Mouse (Mus musculus): ENCODE measurements around the gene Camk2b. TPM values are rescaled to one million over a fixed set of nuclear protein-coding genes. Genes with fewer than 3 reads are reported as not detected.

Camk2b gene
- polyA plus RNA-seq, 1 experiment from 2014 or later: 3.4 TPM

DNA sequence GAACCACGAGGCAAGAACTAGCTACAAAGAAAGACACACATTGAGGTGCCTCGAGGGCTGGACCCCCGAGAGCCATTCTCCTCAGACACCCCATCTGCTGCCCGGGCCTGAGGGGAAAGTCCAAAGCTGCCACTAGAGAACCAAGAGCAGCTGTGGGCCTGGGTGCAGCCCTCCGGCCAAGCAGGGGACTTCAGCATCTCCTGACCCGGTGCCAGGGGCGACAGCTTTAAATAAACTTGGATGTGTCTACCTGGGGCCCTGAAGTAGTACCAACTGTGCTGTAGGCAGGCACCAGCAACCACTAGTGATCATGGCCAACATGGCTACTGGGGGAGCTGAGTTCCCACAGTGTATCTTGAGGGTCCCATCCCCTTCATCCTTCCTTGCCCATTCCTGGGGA is 3.1 kb downstream of the Camk2b start:
- 87% methylated on average over 7 of the region's 7 CpGs for WGBS
- H3K9me3 ChIP-seq (ENCODE audit: control insufficient read depth, low read length): no peaks in the 10 kb centered on the region
- ATAC-seq (replicated peaks; ENCODE audit: low FRiP score, low TSS enrichment, low read depth) (no peak), DNase-seq (ENCODE audit: low spot score) (no peak)
- H3K9ac ChIP-seq (ENCODE audit: low read length): no peak overlapping the region
- no peak overlapping the region for H3K27ac ChIP-seq (ENCODE audit: low read depth)
- no peaks in the 10 kb centered on the region for H3K36me3 ChIP-seq (ENCODE audit: control insufficient read depth, insufficient read depth, low read length)
- peaks cover 5% of the 10 kb centered on the region; the same call in 1 of the 2 replicates for H3K4me1 ChIP-seq (replicated peaks; ENCODE audit: control insufficient read depth, insufficient read depth, low read length)
- no peak overlapping the region for H3K4me2 ChIP-seq (ENCODE audit: low read length)
- H3K27me3 ChIP-seq (replicated peaks; ENCODE audit: control insufficient read depth, insufficient read depth, low read length): peaks cover 58% of the 10 kb centered on the region
- H3K4me3 ChIP-seq (ENCODE audit: low read depth, low read length): no peak overlapping the region

DNA sequence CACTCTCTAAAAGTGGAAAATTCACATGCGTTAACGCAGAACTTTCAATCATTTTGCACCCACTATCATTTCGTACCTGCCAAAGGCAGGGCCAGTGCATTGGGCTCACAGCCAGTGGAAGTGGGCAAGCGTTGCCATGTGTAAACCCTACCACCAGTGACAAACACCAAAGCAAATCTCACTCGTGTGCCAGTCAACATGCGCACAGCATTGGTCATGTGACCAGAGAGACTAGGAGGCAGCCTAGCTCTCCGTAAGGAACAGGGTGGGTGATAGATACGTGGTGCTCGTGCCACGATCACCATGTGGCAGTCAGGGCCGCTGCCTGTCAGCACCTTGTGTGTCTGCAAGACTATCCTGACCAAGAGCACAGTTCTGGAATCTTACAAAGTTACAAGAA is 3.8 kb downstream of the Camk2b start:
- no peak for ATAC-seq (replicated peaks; ENCODE audit: low FRiP score, low TSS enrichment, low read depth)
- DNase-seq (ENCODE audit: low spot score): no peak
- no peak overlapping the region for H3K4me2 ChIP-seq (ENCODE audit: low read length)
- no peak overlapping the region for H3K9ac ChIP-seq (ENCODE audit: low read length)
- no peaks in the 10 kb centered on the region for H3K36me3 ChIP-seq (ENCODE audit: control insufficient read depth, insufficient read depth, low read length)
- H3K9me3 ChIP-seq (ENCODE audit: control insufficient read depth, low read length): no peaks in the 10 kb centered on the region
- peaks cover 51% of the 10 kb centered on the region for H3K27me3 ChIP-seq (replicated peaks; ENCODE audit: control insufficient read depth, insufficient read depth, low read length)
- H3K4me3 ChIP-seq (ENCODE audit: low read depth, low read length): no peak overlapping the region
- peaks cover 5% of the 10 kb centered on the region; the same call in 1 of the 2 replicates for H3K4me1 ChIP-seq (replicated peaks; ENCODE audit: control insufficient read depth, insufficient read depth, low read length)
- WGBS: 88% methylated on average over 11 of the region's 11 CpGs
- H3K27ac ChIP-seq (ENCODE audit: low read depth): no peak overlapping the region

DNA sequence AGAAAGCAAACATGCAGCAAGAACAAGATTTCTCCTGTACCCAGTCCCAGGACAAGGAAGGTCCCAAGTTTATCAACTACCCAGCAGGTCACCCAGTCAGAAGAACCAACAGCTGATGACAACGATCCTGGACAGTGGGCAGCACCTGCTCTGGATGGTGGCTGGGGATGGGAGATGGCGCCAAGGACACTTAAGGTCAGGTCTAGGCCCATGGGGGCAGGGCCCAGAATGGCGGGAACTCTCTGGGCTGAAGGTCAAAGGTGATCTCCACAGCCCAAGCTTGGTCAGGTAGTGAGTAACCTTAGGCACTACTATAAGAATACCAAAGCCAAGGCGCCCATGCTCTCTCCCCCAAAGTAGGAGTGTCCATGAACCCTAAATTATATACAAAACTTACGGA is 4.3 kb downstream of the Camk2b start:
- H3K9me3 ChIP-seq (ENCODE audit: control insufficient read depth, low read length): no peaks in the 10 kb centered on the region

DNA sequence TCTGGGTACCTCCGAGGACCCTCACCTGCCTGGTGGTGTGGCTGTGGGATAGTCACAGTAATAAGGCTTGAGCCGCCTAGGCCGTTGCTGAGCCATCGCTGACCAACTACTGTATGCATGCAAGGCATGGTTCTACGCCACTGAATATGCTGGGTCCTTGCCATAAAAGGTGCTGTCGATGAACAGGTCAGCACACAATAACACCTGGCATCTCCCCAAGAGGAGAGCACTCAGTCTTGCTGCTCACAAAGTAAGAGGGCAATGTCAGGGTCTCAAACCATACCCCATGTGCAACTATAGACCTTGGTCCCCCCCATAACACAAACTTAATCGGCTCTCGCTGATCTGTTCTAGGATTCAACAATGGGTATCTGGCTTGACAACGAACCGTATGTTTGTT is 7.0 kb downstream of the Camk2b start:
- Histone ChIP-seq H3K27me3 (replicated peaks; ENCODE audit: control insufficient read depth, insufficient read depth, low read length) (peaks cover 19% of the 10 kb centered on the region), H3K9ac (ENCODE audit: low read length) (no peak overlapping the region), H3K9me3 (ENCODE audit: control insufficient read depth, low read length) (no peaks in the 10 kb centered on the region), H3K4me2 (ENCODE audit: low read length) (no peak overlapping the region), H3K36me3 (ENCODE audit: control insufficient read depth, insufficient read depth, low read length) (no peaks in the 10 kb centered on the region), H3K27ac (ENCODE audit: low read depth) (no peak overlapping the region), H3K4me3 (ENCODE audit: low read depth, low read length) (no peak overlapping the region), H3K4me1 (replicated peaks; ENCODE audit: control insufficient read depth, insufficient read depth, low read length) (no peaks in the 10 kb centered on the region)
- ATAC-seq (replicated peaks; ENCODE audit: low FRiP score, low TSS enrichment, low read depth): no peak
- DNase-seq (ENCODE audit: low spot score): no peak
- WGBS: 95% methylated on average over 10 of the region's 10 CpGs

More for the DNA sequence above, 4.3 kb downstream of the Camk2b start:
- no peak overlapping the region for H3K4me2 ChIP-seq (ENCODE audit: low read length)
- no peaks in the 10 kb centered on the region for H3K36me3 ChIP-seq (ENCODE audit: control insufficient read depth, insufficient read depth, low read length)
- H3K27ac ChIP-seq (ENCODE audit: low read depth): no peak overlapping the region
- ATAC-seq (replicated peaks; ENCODE audit: low FRiP score, low TSS enrichment, low read depth) (no peak), DNase-seq (ENCODE audit: low spot score) (no peak)
- peaks cover 5% of the 10 kb centered on the region; the same call in 1 of the 2 replicates for H3K4me1 ChIP-seq (replicated peaks; ENCODE audit: control insufficient read depth, insufficient read depth, low read length)
- peaks cover 47% of the 10 kb centered on the region for H3K27me3 ChIP-seq (replicated peaks; ENCODE audit: control insufficient read depth, insufficient read depth, low read length)
- WGBS: 72% methylated on average over 5 of the region's 5 CpGs
- H3K4me3 ChIP-seq (ENCODE audit: low read depth, low read length): no peak overlapping the region
- no peak overlapping the region for H3K9ac ChIP-seq (ENCODE audit: low read length)

DNA sequence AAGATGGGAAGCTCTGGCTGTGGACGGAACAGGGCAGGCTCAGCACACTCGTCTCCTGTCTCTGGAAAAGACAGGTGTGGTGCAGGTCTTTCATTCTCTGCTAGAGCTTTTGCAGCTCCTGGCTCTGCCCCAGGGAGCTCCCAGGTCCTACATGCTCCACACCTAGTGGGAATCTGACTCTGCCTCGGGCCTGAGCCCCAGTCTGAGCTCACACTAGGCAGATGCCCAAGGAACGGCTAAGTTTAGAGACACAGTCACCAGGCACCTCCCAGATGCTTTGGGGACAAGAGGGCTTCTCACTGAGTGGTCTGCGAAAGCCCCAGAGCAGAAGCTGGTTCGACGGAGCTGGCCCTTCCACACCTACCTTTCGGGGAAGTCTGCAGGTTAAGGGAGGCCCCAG is 12.8 kb downstream of the Camk2b start:
- no peak overlapping the region for H3K27ac ChIP-seq (ENCODE audit: low read depth)
- no peaks in the 10 kb centered on the region for H3K9me3 ChIP-seq (ENCODE audit: control insufficient read depth, low read length)
- H3K4me2 ChIP-seq (ENCODE audit: low read length): no peak overlapping the region
- H3K4me3 ChIP-seq (ENCODE audit: low read depth, low read length): no peak overlapping the region
- H3K9ac ChIP-seq (ENCODE audit: low read length): no peak overlapping the region
- DNase-seq (ENCODE audit: low spot score) (no peak), ATAC-seq (replicated peaks; ENCODE audit: low FRiP score, low TSS enrichment, low read depth) (no peak)
- WGBS: 84% methylated on average over 8 of the region's 8 CpGs
- H3K36me3 ChIP-seq (ENCODE audit: control insufficient read depth, insufficient read depth, low read length): no peaks in the 10 kb centered on the region
- no peaks in the 10 kb centered on the region for H3K27me3 ChIP-seq (replicated peaks; ENCODE audit: control insufficient read depth, insufficient read depth, low read length)
- H3K4me1 ChIP-seq (replicated peaks; ENCODE audit: control insufficient read depth, insufficient read depth, low read length): no peaks in the 10 kb centered on the region

DNA sequence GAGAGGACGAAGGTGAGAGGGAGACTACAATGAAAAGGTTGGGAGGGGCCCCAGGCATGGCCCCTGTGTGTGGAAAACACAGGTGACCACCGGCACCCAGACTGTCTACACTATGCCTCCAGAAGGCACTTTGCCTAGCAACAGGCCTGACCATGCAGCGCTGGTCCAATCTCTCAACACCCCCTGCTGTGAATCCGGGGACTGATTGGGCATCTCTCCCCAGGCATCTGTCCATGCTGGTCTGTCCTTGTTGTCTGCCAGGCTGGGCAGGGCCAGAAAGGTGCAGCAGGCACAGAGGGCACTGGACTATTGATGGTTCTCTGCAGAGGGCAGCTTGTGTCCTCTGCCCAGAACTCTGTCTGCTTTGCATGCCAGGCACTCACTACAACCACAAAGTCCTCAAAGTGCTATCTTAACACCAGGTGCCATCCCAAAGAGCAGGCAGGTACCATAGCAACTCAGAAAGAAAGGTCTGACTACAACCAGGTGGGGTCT is 16.0 kb downstream of the Camk2b start:
- Histone ChIP-seq H3K4me2 (ENCODE audit: low read length) (no peak overlapping the region), H3K9ac (ENCODE audit: low read length) (no peak overlapping the region), H3K4me3 (ENCODE audit: low read depth, low read length) (no peak overlapping the region), H3K4me1 (replicated peaks; ENCODE audit: control insufficient read depth, insufficient read depth, low read length) (no peaks in the 10 kb centered on the region), H3K9me3 (ENCODE audit: control insufficient read depth, low read length) (no peaks in the 10 kb centered on the region), H3K27ac (ENCODE audit: low read depth) (no peak overlapping the region), H3K27me3 (replicated peaks; ENCODE audit: control insufficient read depth, insufficient read depth, low read length) (no peaks in the 10 kb centered on the region), H3K36me3 (ENCODE audit: control insufficient read depth, insufficient read depth, low read length) (no peaks in the 10 kb centered on the region)
- DNase-seq (ENCODE audit: low spot score): no peak
- ATAC-seq (replicated peaks; ENCODE audit: low FRiP score, low TSS enrichment, low read depth): no peak
- 85% methylated on average over 4 of the region's 4 CpGs for WGBS

DNA sequence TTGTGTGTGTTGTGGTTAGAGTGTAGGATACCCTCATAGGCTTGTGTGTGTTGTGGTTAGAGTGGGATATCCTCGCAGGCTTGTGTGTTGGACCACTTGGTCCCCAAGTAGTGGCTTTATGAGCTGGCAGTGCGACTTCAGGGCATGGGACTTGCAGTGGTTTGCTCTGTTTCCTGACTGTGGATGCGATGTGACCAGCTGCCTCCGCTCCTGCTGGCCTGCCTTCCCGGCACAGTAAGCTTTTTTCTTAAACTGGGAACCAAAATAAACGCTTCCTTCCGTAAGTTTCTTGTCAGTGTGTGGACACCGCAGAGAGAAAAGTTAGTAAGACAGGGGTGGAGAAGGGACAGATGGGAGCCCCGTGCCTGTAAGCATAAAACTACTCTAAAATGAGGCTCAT is 18.0 kb downstream of the Camk2b start:
- 77% methylated on average over 9 of the region's 9 CpGs for WGBS
- Histone ChIP-seq H3K36me3 (ENCODE audit: control insufficient read depth, insufficient read depth, low read length) (no peaks in the 10 kb centered on the region), H3K4me2 (ENCODE audit: low read length) (no peak overlapping the region), H3K4me1 (replicated peaks; ENCODE audit: control insufficient read depth, insufficient read depth, low read length) (no peaks in the 10 kb centered on the region), H3K9me3 (ENCODE audit: control insufficient read depth, low read length) (no peaks in the 10 kb centered on the region), H3K27me3 (replicated peaks; ENCODE audit: control insufficient read depth, insufficient read depth, low read length) (no peaks in the 10 kb centered on the region), H3K9ac (ENCODE audit: low read length) (no peak overlapping the region), H3K27ac (ENCODE audit: low read depth) (no peak overlapping the region), H3K4me3 (ENCODE audit: low read depth, low read length) (no peak overlapping the region)
- ATAC-seq (replicated peaks; ENCODE audit: low FRiP score, low TSS enrichment, low read depth): no peak
- no peak for DNase-seq (ENCODE audit: low spot score)

DNA sequence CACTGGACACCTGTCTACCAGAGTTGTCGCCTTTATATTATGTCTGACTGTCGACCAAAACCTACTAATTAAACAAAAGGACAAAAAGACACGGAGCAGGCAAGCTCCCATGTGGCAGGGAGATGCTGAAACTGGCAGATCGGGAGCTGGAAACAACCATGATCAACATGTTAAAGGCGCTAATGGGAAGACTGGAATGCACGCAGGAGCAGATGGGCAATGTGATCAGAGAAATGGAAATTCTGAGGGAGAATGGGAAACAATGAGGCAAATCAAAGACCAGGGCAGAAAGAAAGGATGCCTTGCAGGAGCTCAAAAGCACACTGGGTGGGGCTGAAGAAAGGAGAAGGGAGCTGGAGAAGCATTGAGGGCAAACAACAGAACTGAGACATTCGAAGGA is 27.2 kb downstream of the Camk2b start:
- ATAC-seq (replicated peaks; ENCODE audit: low FRiP score, low TSS enrichment, low read depth) (no peak), DNase-seq (ENCODE audit: low spot score) (no peak)
- Histone ChIP-seq H3K9ac (ENCODE audit: low read length) (no peak overlapping the region), H3K4me3 (ENCODE audit: low read depth, low read length) (no peak overlapping the region), H3K4me1 (replicated peaks; ENCODE audit: control insufficient read depth, insufficient read depth, low read length) (no peaks in the 10 kb centered on the region), H3K9me3 (ENCODE audit: control insufficient read depth, low read length) (no peaks in the 10 kb centered on the region), H3K27ac (ENCODE audit: low read depth) (no peak overlapping the region), H3K4me2 (ENCODE audit: low read length) (no peak overlapping the region), H3K27me3 (replicated peaks; ENCODE audit: control insufficient read depth, insufficient read depth, low read length) (no peaks in the 10 kb centered on the region), H3K36me3 (ENCODE audit: control insufficient read depth, insufficient read depth, low read length) (no peaks in the 10 kb centered on the region)
- WGBS: 67% methylated on average over 7 of the region's 7 CpGs

DNA sequence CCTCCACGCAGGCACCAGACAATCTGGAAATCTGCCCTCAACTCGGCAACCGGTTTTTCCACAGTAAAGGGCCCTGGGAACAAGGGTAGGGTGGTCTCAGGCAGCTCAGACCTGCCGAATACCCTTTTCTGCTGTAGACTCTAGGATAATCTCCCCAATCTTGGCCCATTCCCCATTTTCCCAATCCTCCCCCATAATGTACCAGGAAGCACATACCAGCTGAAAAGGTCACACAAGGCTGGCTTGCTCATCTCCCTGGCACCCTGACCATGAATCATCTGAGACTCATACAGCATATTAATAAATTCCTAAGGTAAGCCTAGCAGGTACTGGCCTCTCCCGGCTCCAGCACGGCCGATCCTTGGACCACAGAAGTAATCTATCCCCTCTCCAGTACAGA is 28.5 kb downstream of the Camk2b start:
- ATAC-seq (replicated peaks; ENCODE audit: low FRiP score, low TSS enrichment, low read depth): no peak
- WGBS: 90% methylated on average over 7 of the region's 7 CpGs
- Histone ChIP-seq H3K4me1 (replicated peaks; ENCODE audit: control insufficient read depth, insufficient read depth, low read length) (no peaks in the 10 kb centered on the region), H3K9me3 (ENCODE audit: control insufficient read depth, low read length) (no peaks in the 10 kb centered on the region), H3K36me3 (ENCODE audit: control insufficient read depth, insufficient read depth, low read length) (no peaks in the 10 kb centered on the region), H3K4me2 (ENCODE audit: low read length) (no peak overlapping the region), H3K9ac (ENCODE audit: low read length) (no peak overlapping the region), H3K27me3 (replicated peaks; ENCODE audit: control insufficient read depth, insufficient read depth, low read length) (no peaks in the 10 kb centered on the region), H3K4me3 (ENCODE audit: low read depth, low read length) (no peak overlapping the region), H3K27ac (ENCODE audit: low read depth) (no peak overlapping the region)
- no peak for DNase-seq (ENCODE audit: low spot score)

All from intestine, embryonic 14.5 days (tissue).